Mouse (Mus musculus) thymus, postnatal 10 days (tissue): ENCODE results near the gene Elavl1.

Source experiments
- DNase-seq, 2 experiments: peaks; one replicate each; pipeline ENCODE4 v3.0.0; 2021; ENCODE audit warnings: low spot score in 2 of 2

The Elavl1 gene

GRCm38 (mm10) chr8:4321031-4321430 lies 4.2 kb downstream of the Elavl1 start:
- DNase-seq: no peak

- DNase-seq: no peak
Measured at GRCm38 (mm10) chr8:4320404-4320803, 4.8 kb downstream of the Elavl1 start.

- DNase-seq: no peak
Measured at GRCm38 (mm10) chr8:4319573-4319872, 5.7 kb downstream of the Elavl1 start.

- no peak for DNase-seq
Measured at GRCm38 (mm10) chr8:4318796-4319572, 6.2 kb downstream of the Elavl1 start.

- no peak for DNase-seq
Measured at GRCm38 (mm10) chr8:4318124-4318523, 7.1 kb downstream of the Elavl1 start.

- no peak for DNase-seq
Measured at GRCm38 (mm10) chr8:4314852-4315251, 10.4 kb downstream of the Elavl1 start.

GRCm38 (mm10) chr8:4313254-4314124 lies 11.7 kb downstream of the Elavl1 start:
- no peak for DNase-seq

- DNase-seq: no peak
Measured at GRCm38 (mm10) chr8:4312104-4312503, 13.1 kb downstream of the Elavl1 start.

GRCm38 (mm10) chr8:4305838-4306237 lies 19.4 kb downstream of the Elavl1 start:
- DNase-seq: no peak

GRCm38 (mm10) chr8:4304124-4304547 lies 21.1 kb downstream of the Elavl1 start:
- DNase-seq: no peak

- DNase-seq: no peak
Measured at GRCm38 (mm10) chr8:4297822-4298221, 27.4 kb downstream of the Elavl1 start.

GRCm38 (mm10) chr8:4292738-4293137 lies 32.5 kb downstream of the Elavl1 start:
- DNase-seq: no peak

- DNase-seq: no peak
Measured at GRCm38 (mm10) chr8:4276111-4276465, 49.1 kb downstream of the Elavl1 start.

GRCm38 (mm10) chr8:4275275-4276110 lies 49.7 kb downstream of the Elavl1 start, which contains the start of gene Timm44:
Timm44 (minus strand) TSS chr8:4275913.
- peak; percentile 88 to 92 for DNase-seq

GRCm38 (mm10) chr8:4269609-4270008 lies 55.6 kb downstream of the Elavl1 start:
- no peak for DNase-seq

GRCm38 (mm10) chr8:4267627-4268026 lies 57.6 kb downstream of the Elavl1 start:
- no peak for DNase-seq

- no peak for DNase-seq
Measured at GRCm38 (mm10) chr8:4265160-4265914, 59.9 kb downstream of the Elavl1 start.

GRCm38 (mm10) chr8:4263105-4263791 lies 62.0 kb downstream of the Elavl1 start:
- DNase-seq: no peak

GRCm38 (mm10) chr8:4259805-4260170 lies 65.4 kb downstream of the Elavl1 start:
- DNase-seq: no peak

GRCm38 (mm10) chr8:4259125-4259804 lies 65.9 kb downstream of the Elavl1 start, which contains the start of gene Ctxn1:
Ctxn1 (minus strand) TSS chr8:4259274.
- peak; percentile 92 to 97 for DNase-seq
